Mouse (Mus musculus) heart, embryonic 15.5 days (tissue): Measurements from ENCODE around the gene Ksr2. TPM values are rescaled to one million over a fixed set of nuclear protein-coding genes. Genes with fewer than 3 reads are reported as not detected.
"Not testable (repeated sequence)": the region's sequence is repeated elsewhere in the genome, so short reads cannot be mapped to it uniquely, and the experiment has no call there.

Experiments
- ATAC-seq: fragments of 200-750 bp; cut with Nextera tagmentation; replicated peaks from 2 replicates; pipeline ENCODE4 v1.8.0; 2017; ENCODE audit warnings: low read depth, moderate TSS enrichment; ENCODE audit not compliant: insufficient number of reproducible peaks, insufficient read depth, low FRiP score
- H3K27ac ChIP-seq: fragments of 300-500 bp; sonication (generic); 2 replicates; pipeline ENCODE4 v1.5.1; 2015; ENCODE audit warnings: mild to moderate bottlenecking, inconsistent platforms
- H3K27me3 ChIP-seq: fragments of 300-500 bp; sonication (generic); 2 replicates; pipeline ENCODE4 v1.6.1; 2015; ENCODE audit warnings: inconsistent platforms
- H3K36me3 ChIP-seq: fragments of 300-500 bp; sonication (generic); 2 replicates; pipeline ENCODE4 v1.6.1; 2015; ENCODE audit warnings: mild to moderate bottlenecking, inconsistent platforms
- H3K4me1 ChIP-seq: fragments of 300-500 bp; sonication (generic); replicated peaks from 2 replicates; pipeline ENCODE4 v1.6.1; 2015; ENCODE audit warnings: inconsistent platforms
- H3K4me2 ChIP-seq: fragments of 300-500 bp; sonication (generic); 2 replicates; pipeline ENCODE4 v1.6.1; 2015; ENCODE audit warnings: inconsistent platforms, mild to moderate bottlenecking, moderate library complexity
- H3K4me3 ChIP-seq: fragments of 300-500 bp; sonication (generic); 2 replicates; pipeline ENCODE4 v1.5.1; 2015; ENCODE audit warnings: mild to moderate bottlenecking, inconsistent platforms
- H3K9ac ChIP-seq: fragments of 300-500 bp; sonication (generic); 2 replicates; pipeline ENCODE4 v1.6.1; 2015; ENCODE audit warnings: mild to moderate bottlenecking, inconsistent platforms
- H3K9me3 ChIP-seq: fragments of 300-500 bp; sonication (generic); replicated peaks from 2 replicates; pipeline ENCODE4 v1.6.1; 2016; ENCODE audit warnings: inconsistent platforms
- WGBS: fragments of 180-500 bp; shearing (Covaris S2); methylation state at CpG from one replicate; pipeline ENCODE4 v1.1.7; 2015; ENCODE audit warnings: mixed read lengths; 5-methylcytosine and 5-hydroxymethylcytosine counted together
- polyA plus RNA-seq: library from polyadenylated mRNA; unstranded; fragments of >200 nt; fragmentation: Nextera tagmentation; extraction: Ambion mirVana; gene quantifications from 2 replicates; pipeline ENCODE4 v1.2.1, GENCODE M21; 2015

Gene Ksr2
- polyA plus RNA-seq = 0.08 and 0.14 TPM in 2 replicates

GRCm38 (mm10) chr5:117413507-117414501 is at the start of gene Ksr2:
Gene Ksr2, plus strand, starts transcription at chr5:117414000.
- peak; percentile 59 for ATAC-seq
- WGBS = under 1% methylated on average over 87 of the region's 89 CpGs
- no peak within 1 kb of the TSS for H3K27ac ChIP-seq
- peaks cover 14% of the 10 kb centered on the region for H3K4me1 ChIP-seq
- H3K9ac ChIP-seq = peak within 1 kb of the TSS; percentile 48
- peaks cover 60% of the 10 kb centered on the region for H3K27me3 ChIP-seq
- no peaks in the 10 kb centered on the region for H3K36me3 ChIP-seq
- peak within 1 kb of the TSS; percentile 98 for H3K4me2 ChIP-seq
- H3K4me3 ChIP-seq = peak within 1 kb of the TSS; percentile 66
- no peaks in the 10 kb centered on the region for H3K9me3 ChIP-seq

- Histone ChIP-seq H3K27ac (no peak overlapping the region), H3K9me3 (no peaks in the 10 kb centered on the region), H3K4me2 (no peak overlapping the region), H3K4me1 (peaks cover 44% of the 10 kb centered on the region), H3K9ac (no peak overlapping the region), H3K4me3 (no peak overlapping the region), H3K36me3 (peaks cover 37% of the 10 kb centered on the region), H3K27me3 (no peaks in the 10 kb centered on the region)
- no peak for ATAC-seq
- WGBS = 84% methylated on average over 3 of the region's 3 CpGs
Measured at GRCm38 (mm10) chr5:117364821-117365220, 49.0 kb upstream of the Ksr2 start.

GRCm38 (mm10) chr5:117365904-117366561 is 47.8 kb upstream of the Ksr2 start:
- ATAC-seq = no peak
- Histone ChIP-seq H3K4me3 (no peak overlapping the region), H3K27me3 (no peaks in the 10 kb centered on the region), H3K36me3 (peaks cover 49% of the 10 kb centered on the region), H3K9ac (no peak overlapping the region), H3K27ac (no peak overlapping the region), H3K9me3 (no peaks in the 10 kb centered on the region), H3K4me2 (no peak overlapping the region), H3K4me1 (peaks cover 37% of the 10 kb centered on the region)
- WGBS = 89% methylated on average over 13 of the region's 13 CpGs

GRCm38 (mm10) chr5:117367206-117367605 is 46.6 kb upstream of the Ksr2 start:
- Histone ChIP-seq H3K9ac (no peak overlapping the region), H3K4me2 (no peak overlapping the region), H3K4me1 (peaks cover 26% of the 10 kb centered on the region), H3K36me3 (peaks cover 60% of the 10 kb centered on the region), H3K27me3 (no peaks in the 10 kb centered on the region), H3K4me3 (no peak overlapping the region), H3K27ac (no peak overlapping the region), H3K9me3 (no peaks in the 10 kb centered on the region)
- no peak for ATAC-seq
- WGBS = 53% methylated on average over 8 of the region's 8 CpGs

- H3K27me3 ChIP-seq = no peaks in the 10 kb centered on the region
- no peak for ATAC-seq
- no peak overlapping the region for H3K4me3 ChIP-seq
- no peak overlapping the region for H3K27ac ChIP-seq
- no peaks in the 10 kb centered on the region for H3K9me3 ChIP-seq
- H3K9ac ChIP-seq = no peak overlapping the region
- 69% methylated on average over 10 of the region's 10 CpGs for WGBS
- peaks cover 7% of the 10 kb centered on the region; the same call in 1 of the 2 replicates for H3K4me1 ChIP-seq
- H3K36me3 ChIP-seq = peaks cover 74% of the 10 kb centered on the region
- no peak overlapping the region for H3K4me2 ChIP-seq
Measured at GRCm38 (mm10) chr5:117370592-117370991, 43.2 kb upstream of the Ksr2 start.

- peaks cover 73% of the 10 kb centered on the region for H3K36me3 ChIP-seq
Measured at GRCm38 (mm10) chr5:117373418-117373817, 40.4 kb upstream of the Ksr2 start.

GRCm38 (mm10) chr5:117374372-117375049 is 39.3 kb upstream of the Ksr2 start:
- Histone ChIP-seq H3K4me3 (no peak overlapping the region), H3K4me2 (no peak overlapping the region), H3K27me3 (no peaks in the 10 kb centered on the region), H3K27ac (no peak overlapping the region), H3K9ac (no peak overlapping the region), H3K4me1 (peaks cover 5% of the 10 kb centered on the region; the same call in 1 of the 2 replicates), H3K9me3 (no peaks in the 10 kb centered on the region), H3K36me3 (peaks cover 77% of the 10 kb centered on the region)
- 87% methylated on average over 7 of the region's 7 CpGs for WGBS
- ATAC-seq = no peak

More at GRCm38 (mm10) chr5:117373418-117373817, 40.4 kb upstream of the Ksr2 start:
- Histone ChIP-seq H3K4me3 (no peak overlapping the region), H3K9me3 (no peaks in the 10 kb centered on the region), H3K4me2 (no peak overlapping the region), H3K27ac (no peak overlapping the region), H3K9ac (no peak overlapping the region), H3K4me1 (peaks cover 5% of the 10 kb centered on the region; the same call in 1 of the 2 replicates), H3K27me3 (no peaks in the 10 kb centered on the region)
- ATAC-seq = no peak
- 88% methylated on average over 9 of the region's 9 CpGs for WGBS

GRCm38 (mm10) chr5:117376331-117376761 is 37.5 kb upstream of the Ksr2 start:
- 72% methylated on average over 11 of the region's 11 CpGs for WGBS
- Histone ChIP-seq H3K9me3 (no peaks in the 10 kb centered on the region), H3K9ac (no peak overlapping the region), H3K27ac (no peak overlapping the region), H3K27me3 (no peaks in the 10 kb centered on the region), H3K4me1 (no peaks in the 10 kb centered on the region), H3K4me2 (no peak overlapping the region), H3K4me3 (no peak overlapping the region), H3K36me3 (peaks cover 73% of the 10 kb centered on the region)
- no peak for ATAC-seq

GRCm38 (mm10) chr5:117377731-117378130 is 36.1 kb upstream of the Ksr2 start:
- H3K4me3 ChIP-seq, H3K9me3 ChIP-seq, H3K4me1 ChIP-seq, H3K27ac ChIP-seq, H3K9ac ChIP-seq, H3K27me3 ChIP-seq, ATAC-seq, H3K4me2 ChIP-seq: not testable (repeated sequence)
- H3K36me3 ChIP-seq = peaks cover 63% of the 10 kb centered on the region
- 83% methylated on average over 14 of the region's 14 CpGs for WGBS

GRCm38 (mm10) chr5:117380199-117380598 is 33.6 kb upstream of the Ksr2 start:
- Histone ChIP-seq H3K9ac (no peak overlapping the region), H3K4me2 (no peak overlapping the region), H3K9me3 (no peaks in the 10 kb centered on the region), H3K4me1 (peaks cover 2% of the 10 kb centered on the region; the same call in 1 of the 2 replicates), H3K4me3 (no peak overlapping the region), H3K27me3 (no peaks in the 10 kb centered on the region), H3K36me3 (peaks cover 67% of the 10 kb centered on the region), H3K27ac (no peak overlapping the region)
- WGBS = 71% methylated on average over 4 of the region's 4 CpGs
- ATAC-seq = no peak

- no peak; the same call in 1 of the 2 replicates for ATAC-seq
- H3K4me3 ChIP-seq = no peak overlapping the region
- H3K4me2 ChIP-seq = no peak overlapping the region
- H3K9ac ChIP-seq = no peak overlapping the region
- H3K27ac ChIP-seq = no peak overlapping the region
- WGBS = 56% methylated on average over 7 of the region's 7 CpGs
- H3K9me3 ChIP-seq = no peaks in the 10 kb centered on the region
- H3K27me3 ChIP-seq = no peaks in the 10 kb centered on the region
- peaks cover 62% of the 10 kb centered on the region for H3K36me3 ChIP-seq
- peaks cover 2% of the 10 kb centered on the region; the same call in 1 of the 2 replicates for H3K4me1 ChIP-seq
Measured at GRCm38 (mm10) chr5:117381785-117382184, 32.0 kb upstream of the Ksr2 start.
